Mouse (Mus musculus): ENCODE measurements around the gene Fat1.

Fat1 gene

DNA sequence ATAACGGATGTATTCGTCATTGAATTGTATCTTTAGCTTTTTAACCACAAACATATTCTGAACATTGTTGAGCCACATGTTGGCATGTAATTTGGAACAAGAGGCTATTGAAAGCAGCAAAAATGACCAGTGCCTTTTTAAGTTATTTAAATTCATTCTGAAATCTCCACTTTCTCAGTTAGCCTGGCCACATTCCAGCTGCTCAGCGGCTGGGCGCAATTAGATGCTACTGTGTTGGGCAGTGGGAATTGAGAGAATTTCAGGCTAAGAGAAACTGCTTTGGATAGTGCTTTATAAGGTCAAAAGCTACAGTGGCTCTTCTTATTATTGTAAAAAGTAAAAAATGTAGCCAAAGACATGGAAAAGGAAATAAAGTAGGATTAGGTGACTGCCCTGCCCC, 67.4 kb downstream of the Fat1 start:
- DNase-seq (ENCODE audit: low spot score in 2 of 2), result no peak

DNA sequence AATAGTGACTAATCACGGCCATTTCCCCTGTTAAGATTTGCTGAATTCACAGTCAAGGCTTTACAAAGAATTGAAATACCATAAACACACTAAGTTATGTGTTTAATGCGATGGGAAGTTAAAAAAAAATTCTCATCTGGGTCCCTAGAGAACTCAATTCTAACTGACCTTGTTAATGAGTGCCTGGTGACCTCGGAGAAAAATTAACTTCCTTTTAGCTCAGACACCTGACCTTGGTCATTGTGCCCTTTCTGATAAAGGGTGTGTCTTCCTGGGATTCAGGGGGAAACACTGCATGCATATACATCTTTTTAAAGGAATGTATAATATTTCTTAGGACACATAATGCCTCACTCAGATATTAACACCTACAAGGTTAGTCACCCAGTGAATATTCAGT, 68.8 kb downstream of the Fat1 start:
- DNase-seq (ENCODE audit: low spot score in 2 of 2), result no peak

DNA sequence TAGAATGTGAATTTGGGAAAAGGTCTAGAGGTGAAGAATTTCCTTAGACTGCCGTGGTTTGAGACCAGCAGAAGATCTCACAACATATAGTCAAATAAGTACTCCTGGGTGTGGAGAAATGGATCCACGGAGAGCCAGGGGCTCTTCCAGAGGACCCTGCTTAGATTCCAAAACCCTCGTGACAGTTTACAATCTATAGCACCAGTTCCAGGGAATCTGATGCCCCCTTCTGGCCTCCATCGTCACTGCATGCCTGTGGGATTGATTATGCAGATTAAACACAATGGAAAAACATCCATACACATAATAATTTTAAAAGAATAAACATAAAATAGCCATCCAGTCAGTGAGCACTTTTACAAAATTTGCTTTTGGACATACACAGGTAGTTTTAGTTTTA, 75.4 kb downstream of the Fat1 start:
- peak; percentile 31 to 51 for DNase-seq (ENCODE audit: low spot score in 2 of 2)

DNA sequence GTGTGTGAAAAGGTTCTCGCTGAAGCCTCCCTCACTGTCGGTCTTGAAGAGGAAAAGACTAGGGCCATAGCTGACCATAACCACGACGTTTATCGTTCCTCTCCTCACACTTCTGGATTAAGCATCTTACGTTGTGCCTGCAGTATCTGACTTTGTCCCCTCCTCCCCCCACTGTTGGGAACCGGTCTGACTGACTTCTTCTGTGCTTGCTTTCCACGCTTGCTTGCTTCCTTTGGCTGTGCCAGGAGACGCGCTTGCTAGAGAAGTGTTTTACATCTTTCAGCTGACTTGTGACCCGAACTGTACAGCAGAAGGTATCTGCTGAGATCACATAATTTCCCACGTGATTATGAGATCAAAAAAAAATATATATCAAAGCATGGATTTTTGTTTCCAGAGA, 76.5 kb downstream of the Fat1 start:
- no peak for DNase-seq (ENCODE audit: low spot score in 2 of 2)

DNA sequence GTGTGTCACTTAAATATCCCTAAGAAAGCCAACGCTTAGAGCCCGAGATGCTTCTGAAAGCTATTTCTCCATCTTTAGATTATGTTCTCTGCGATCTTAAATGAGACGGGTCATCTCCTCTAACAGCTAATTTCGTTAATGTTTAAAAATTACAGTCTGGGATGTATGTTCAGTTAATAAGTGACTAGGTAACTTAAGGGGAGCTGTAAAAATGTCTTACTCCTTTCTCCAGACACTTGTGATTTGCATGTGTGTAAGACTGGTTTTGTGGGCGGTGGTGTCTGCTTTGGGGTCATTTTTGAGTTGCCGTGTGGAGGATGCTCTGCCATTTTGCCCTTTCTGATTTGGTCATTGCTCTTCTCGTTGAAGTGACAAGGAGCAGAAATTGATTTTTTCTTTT, 78.6 kb downstream of the Fat1 start:
- no peak for DNase-seq (ENCODE audit: low spot score in 2 of 2)

DNA sequence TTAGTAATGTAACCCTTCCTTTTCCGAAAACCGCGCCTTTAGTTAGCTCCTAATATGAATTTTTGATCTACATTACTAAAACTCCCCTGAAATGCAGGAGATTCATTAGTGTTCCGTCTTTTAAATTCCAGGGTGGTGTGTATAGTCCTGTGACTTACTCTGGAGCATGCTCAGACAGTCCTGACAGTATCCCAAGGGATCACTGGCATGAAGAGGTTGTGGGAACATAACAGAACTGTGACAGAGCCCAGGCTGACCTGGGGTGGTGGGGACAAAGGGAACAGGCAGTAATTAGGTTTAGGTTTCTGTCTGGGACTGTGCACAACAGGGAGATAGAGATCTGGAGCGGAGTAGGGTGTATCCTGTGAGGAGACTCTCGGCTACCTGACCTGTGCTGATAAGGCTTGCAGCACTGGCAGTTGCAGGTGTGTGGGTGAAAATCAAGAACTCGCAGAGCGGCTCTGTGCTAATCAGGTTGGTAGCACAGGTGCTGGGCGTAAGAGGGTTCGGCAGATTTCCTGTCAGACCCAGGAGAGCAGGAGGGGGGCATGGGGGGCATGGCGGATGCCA, 79.3 kb downstream of the Fat1 start:
- DNase-seq (ENCODE audit: low spot score in 2 of 2), result no peak

DNA sequence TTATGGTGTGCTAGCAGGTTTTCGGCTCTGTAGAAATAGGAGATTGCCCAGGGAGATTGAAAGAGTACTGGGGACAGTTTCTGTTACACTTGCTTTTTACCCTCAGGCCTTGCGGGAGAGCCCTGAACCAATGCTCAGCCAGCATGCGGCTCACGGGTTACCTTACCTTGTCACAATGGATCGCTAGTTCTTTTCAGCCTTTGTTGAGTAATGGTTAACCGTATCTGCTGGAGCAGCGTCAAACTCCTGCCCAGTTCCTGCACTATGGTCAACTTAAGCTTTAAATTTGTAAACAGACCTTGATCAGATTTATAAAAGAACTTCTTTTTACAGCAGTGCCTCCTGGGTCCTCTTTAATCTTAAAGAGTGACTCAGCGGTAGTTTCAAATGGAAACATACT, 80.6 kb downstream of the Fat1 start:
- no peak for DNase-seq (ENCODE audit: low spot score in 2 of 2)

DNA sequence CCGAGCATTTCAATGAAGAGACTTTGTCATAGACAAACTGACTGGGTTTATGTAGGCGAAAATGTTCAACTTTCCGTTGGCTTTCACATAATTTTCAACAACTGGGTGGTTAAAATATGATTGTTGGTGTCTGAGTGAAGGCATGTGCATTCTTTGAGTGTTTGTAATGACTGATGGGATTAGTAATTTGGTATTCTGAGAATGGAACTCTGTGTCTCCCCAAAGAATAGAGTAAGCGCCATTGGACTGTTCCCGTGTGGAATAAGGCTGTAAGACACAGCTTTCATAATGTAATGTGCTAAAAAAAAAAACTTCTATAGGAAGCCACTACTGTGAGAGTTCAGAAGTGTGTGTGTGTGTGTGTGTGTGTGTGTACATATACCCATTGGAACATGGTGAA, 84.0 kb downstream of the Fat1 start:
- no peak for DNase-seq (ENCODE audit: low spot score in 2 of 2)

DNA sequence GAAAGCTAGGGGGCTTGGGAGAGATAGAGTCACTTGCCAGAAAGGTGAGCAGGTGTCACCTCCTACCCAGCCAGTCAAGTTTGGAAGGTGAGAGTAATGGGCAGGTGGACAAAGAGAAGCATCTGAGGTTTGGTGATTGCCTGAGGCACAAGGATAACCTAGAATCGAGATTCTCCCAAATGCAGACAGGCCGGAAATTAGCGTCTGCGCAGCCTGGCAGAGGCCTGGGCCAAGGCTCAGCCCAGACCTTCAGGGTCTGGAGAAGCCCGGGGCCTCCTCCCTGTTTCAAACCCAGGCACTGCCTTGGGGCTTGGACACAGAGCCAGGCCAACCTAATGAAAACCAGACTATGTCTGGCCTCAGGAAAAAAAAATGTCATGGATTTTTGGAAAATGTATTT, 85.9 kb downstream of the Fat1 start:
- DNase-seq (ENCODE audit: low spot score in 2 of 2), result no peak

DNA sequence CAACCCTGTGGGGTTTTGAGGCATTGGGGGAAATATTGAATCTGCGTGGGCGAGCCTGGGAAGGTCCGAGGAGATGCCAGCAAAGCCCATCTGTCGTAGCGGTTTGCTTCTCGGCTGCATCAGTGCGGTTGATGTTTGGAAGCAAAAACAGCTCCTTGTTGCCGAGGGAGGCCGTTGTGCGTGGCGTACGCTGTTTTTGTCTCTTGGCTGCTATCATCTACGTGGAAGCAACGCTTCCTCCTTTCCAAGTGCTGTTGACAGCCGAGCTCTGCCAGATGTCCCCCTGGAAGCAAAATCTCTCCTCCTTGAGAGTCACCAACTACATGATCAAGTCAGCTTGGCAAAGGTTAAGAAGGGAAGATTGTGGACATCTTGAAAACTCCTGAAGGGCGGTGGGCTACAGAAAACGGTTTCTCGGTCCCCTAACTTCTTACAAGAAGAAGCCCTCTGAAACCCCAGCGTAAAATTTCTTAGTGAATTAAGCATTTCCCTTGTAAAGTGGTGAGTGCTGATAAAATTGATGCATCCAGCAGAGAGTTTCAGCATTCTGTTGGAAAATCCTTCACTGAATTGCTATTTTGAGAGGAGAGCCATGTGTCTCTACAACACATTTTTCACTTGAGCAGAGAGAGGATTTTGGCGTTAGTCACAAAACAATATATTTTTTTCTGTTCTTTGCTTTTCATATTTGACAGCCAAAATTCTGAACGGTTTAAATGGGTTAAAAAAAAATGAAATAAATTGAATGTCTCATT, 86.8 kb downstream of the Fat1 start:
- DNase-seq (ENCODE audit: low spot score in 2 of 2), result no peak

DNA sequence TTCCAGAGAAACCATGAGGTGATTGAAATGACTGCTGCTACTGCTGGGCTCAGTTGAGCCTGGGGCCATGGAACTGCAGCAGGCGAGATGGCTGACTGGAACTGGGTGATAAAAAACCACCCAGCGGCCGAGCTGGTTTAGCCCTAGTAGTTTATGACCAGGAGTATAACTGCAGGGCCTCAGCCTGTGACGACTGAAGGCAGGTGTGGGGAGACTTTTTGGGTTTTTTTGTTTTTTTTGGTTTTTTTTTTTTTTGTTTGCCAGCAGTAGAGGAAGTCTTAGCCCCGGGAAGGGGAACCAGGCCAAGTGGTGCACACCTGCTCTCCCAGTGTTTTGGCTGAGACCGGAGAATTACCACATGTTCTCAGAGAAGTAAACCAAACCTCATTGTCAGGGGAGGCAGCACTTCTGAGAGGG, 92.8 kb downstream of the Fat1 start:
- no peak for DNase-seq (ENCODE audit: low spot score in 2 of 2)

DNA sequence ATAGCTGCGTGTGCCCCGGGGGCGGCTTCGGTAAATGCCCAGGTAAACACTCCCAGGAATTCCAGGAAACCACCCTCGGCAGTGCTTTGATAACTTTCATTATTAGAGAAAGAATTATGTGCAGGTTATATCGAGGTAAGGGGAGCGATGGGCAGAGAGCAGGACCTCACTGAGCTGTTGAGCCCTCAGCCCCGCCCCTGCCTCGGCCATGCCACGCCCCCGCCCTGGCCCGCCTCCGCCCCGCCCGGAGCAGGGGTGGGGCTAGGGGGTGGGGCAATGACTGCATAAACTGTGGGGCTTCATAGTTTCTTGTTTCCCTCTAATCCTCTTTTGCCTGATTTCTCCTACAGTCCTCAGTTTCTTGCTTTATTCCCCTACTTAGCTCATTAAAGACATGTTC, 103.1 kb downstream of the Fat1 start:
- DNase-seq (ENCODE audit: low spot score in 2 of 2), result no peak

DNA sequence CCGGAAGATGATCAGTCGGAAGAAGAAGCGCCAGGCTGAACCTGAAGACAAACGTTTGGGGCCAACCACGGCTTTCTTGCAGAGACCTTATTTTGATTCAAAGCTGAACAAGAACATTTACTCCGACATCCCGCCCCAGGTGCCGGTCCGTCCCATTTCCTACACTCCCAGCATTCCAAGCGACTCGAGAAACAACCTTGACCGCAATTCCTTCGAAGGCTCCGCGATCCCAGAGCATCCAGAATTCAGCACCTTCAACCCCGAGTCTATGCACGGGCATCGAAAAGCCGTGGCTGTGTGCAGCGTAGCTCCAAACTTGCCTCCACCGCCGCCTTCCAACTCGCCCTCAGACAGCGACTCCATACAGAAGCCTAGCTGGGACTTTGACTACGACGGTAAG, 108.9 kb downstream of the Fat1 start:
- no peak for DNase-seq (ENCODE audit: low spot score in 2 of 2)

DNA sequence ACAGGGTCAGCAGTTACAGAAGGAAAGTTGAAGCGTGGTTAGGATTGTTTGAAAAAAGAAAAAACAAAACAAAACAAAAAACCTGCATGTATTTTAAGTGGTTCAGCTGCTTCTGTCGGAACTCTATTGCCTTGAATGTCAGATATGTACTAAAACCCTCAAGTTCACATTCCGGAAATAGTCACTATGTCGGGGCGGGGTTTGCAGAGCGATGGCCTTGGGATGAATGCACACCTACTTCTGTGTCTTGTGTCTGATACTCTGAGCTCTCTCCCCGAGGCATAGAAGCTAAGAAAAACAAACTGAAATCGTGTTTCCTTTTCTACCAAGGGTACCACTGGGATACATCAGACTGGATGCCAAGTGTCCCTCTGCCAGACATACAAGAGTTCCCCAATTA, 115.2 kb downstream of the Fat1 start:
- DNase-seq (ENCODE audit: low spot score in 2 of 2), result no peak

DNA sequence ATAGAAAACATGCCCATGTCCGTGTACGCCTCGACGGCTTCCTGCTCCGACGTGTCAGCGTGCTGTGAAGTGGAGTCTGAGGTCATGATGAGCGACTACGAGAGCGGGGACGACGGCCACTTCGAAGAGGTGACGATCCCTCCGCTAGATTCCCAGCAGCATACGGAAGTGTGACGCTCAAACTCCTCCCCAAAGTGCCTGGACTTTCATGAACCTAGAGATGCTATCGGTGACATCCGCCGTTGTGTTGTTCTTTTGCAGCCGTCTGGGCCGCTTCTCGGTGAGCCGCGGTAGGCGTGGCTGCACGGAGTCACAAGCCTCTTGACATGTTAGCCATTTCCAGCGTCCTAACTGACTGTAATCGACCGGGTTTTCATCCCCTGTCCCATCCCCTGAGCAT, 116.0 kb downstream of the Fat1 start:
- no peak for DNase-seq (ENCODE audit: low spot score in 2 of 2)

DNA sequence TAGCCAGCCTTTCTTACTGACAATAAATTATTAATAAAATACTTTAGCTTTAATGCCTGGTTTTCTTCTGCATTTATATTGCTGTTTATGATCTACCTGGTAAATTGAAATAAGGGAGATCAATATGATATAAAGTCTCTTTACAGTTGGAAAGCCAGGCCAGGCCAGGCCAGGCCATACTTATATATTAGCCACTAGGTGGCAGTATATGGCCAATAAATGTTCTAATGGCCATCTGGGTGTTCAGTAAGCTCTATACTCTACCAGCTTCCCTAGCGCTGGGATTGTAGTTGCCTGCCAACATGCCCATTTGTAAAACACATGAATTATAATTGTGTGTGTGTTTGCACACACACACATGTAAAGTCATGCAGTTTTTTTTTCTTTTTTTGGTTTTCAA, 117.0 kb downstream of the Fat1 start:
- no peak for DNase-seq (ENCODE audit: low spot score in 2 of 2)

DNA sequence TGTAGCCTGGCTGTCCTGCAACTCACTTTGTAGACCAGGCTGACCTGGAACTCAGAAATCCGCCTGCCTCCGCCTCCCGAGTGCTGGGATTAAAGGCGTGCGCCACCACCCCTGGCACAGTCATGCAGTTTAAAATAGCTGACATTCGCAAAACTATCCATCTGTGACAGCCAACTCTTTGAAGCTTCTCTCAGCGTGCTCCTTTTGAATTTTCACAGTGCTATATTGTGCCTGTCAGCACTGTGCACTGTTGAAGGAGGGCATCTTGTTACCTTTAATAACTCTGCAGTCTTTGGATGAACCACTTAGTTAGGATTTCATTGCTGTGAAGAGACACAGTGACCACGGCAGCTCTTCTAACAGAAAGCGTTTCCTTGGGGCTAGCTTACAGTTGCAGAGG, 117.4 kb downstream of the Fat1 start:
- DNase-seq (ENCODE audit: low spot score in 2 of 2), result no peak

DNA sequence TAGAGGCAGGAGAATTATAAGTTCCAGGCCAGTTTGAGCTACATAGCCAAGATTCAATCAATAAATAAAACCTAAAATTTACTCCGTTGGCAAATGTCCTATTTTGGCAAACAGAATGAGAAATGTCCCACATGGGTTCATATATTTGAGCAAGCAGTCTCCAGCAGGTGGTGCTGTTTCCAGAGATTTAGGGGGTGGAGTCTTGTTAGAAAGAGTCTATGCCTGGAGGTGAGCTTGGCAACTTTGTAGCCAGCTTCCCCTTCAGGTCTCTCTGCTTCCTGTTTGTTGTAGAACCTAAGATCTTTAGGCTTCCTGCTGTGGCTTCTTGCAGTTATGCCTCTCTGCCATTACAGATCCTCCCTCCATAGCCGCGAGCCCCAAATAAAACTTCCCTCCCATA, 120.3 kb downstream of the Fat1 start:
- DNase-seq (ENCODE audit: low spot score in 2 of 2), result no peak

DNA sequence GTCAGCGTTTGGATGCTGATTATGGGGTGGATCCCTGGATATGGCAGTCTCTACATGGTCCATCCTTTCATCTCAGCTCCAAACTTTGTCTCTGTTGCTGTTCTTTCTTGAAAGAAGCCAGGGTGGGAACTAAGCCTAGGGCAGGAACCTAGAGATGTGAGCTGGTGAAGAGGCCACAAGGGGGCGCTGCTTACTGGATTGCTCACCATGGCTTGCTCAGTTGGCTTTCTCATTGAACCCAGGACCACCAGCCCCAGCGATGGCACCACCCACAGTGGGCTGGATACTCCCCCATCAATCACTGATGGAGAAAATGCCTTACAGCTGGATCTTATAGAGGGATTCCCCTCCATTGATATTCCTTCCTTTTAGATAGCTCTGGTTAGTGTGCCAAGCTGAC, 121.6 kb downstream of the Fat1 start:
- DNase-seq (ENCODE audit: low spot score in 2 of 2), result no peak

DNA sequence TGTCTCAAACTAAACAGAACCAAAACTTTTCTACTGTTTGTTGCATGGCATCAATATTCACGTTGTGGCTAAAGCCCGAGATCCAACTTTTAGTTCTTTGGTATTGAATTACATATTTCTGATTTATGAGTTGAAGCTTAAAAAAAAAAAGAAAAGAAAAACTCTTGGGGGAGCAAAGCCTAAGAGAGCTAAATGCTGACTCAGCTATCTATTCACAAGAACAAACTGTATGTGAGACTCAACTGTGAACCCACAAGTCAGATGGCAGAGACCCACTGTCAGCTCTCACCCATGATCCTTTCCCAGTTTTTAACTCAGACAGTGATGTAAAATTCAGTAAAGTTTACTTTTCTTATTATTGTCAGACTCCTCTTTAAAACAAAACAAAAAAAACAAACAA, 124.8 kb downstream of the Fat1 start:
- DNase-seq (ENCODE audit: low spot score in 2 of 2), result no peak

DNA sequence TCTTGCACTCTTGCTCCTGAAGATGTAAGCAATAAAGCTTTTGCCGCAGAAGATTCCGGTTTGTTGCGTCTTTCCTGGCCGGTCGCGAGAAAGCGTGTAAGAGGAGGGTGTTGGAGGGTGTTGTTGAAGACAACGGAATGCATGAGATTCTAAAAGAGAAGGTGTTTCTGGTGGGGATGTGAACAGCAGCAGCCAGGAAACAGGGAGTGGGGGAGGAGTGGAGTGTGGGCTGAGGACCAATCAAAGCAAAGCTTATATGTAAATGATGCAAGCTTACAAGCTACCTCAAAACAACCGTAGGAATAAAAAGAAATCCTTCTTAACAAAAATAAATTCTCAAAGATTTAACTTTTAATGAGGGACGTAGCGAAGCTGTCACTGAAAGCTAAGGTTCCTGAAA, 127.1 kb downstream of the Fat1 start:
- DNase-seq (ENCODE audit: low spot score in 2 of 2), result no peak

DNA sequence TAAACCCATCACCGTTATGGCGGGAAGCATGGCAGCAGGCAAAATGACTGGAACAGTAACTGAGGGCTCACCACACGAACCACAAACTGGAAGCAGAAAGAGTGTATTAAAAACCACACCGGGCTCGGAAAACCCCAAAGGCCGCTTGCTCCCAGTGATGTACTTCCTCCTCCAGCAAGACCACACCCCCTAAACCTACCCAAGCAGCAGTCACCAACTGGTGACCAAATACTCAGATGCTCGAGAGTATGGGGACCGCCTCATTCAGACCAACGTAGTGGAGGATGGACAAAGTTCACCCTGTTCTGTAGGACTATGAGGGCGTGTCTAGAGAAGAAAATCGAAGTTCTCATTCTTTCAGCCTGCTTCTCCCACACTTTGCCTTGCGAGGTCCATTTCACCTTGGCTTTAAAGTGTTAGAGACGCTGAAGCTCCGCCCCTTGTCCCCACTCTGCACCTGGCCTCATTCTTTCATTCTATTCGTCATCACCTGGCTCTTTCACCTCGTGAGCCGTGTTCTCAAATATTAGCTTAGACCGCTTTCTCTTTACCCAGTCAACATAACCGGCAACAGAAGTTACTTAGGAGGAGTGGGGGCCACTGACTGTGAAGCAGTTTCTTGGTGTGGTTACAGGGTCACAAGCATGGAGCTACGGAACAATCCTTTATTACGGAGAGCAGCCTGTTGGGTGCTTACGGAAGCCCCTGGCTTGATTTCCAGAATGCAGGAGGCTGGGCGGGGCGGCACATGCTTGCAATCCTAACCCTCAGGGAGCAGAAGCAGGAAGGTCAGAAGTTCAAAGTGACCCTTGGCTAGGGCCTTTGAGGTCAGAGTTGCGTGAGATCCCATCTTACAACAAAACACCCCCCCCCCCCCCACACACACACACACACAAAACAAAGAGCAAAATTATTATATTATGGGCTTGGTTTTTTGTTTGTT, 128.0 kb downstream of the Fat1 start:
- peak in 1 of 2 experiments; percentile 14 for DNase-seq (ENCODE audit: low spot score in 2 of 2)

All from urinary bladder, postnatal 36 days (tissue).